Mouse (Mus musculus) stomach, embryonic 16.5 days (tissue): Measurements from ENCODE around the gene Ncapd3. TPM values are rescaled to one million over a fixed set of nuclear protein-coding genes. Genes with fewer than 3 reads are reported as not detected.

ENCODE experiments used
- polyA plus RNA-seq: library from polyadenylated mRNA; unstranded; fragments of >200 nt; fragmentation: Nextera tagmentation; extraction: Ambion mirVana; gene quantifications from 2 replicates; pipeline ENCODE4 v1.2.1, GENCODE M21; 2015

Ncapd3 gene
- polyA plus RNA-seq, 1 experiment from 2014 or later = 24.7 TPM

Other genes starting within 250 kb of the Ncapd3 start
- gene Glb1l2, start 223.7 kb upstream of the Ncapd3 start, polyA plus RNA-seq = 6.0 and 7.7 TPM in 2 replicates
- not detected in 2 replicates for gene Glb1l3, start 169.3 kb upstream of the Ncapd3 start, polyA plus RNA-seq
- 0.14 TPM in 1 of 2 replicates, not detected in the other for gene Gm1110, start 107.1 kb upstream of the Ncapd3 start, polyA plus RNA-seq
- gene Acad8, start 30.6 kb upstream of the Ncapd3 start, polyA plus RNA-seq = 51.3 and 56.5 TPM in 2 replicates
- 124 and 127 TPM in 2 replicates for gene Thyn1, start 30.5 kb upstream of the Ncapd3 start, polyA plus RNA-seq
- 24.9 and 25.3 TPM in 2 replicates for gene Vps26b, start 110 bp upstream of the Ncapd3 start, polyA plus RNA-seq
- 53.5 and 59.6 TPM in 2 replicates for gene Jam3, start 125.2 kb downstream of the Ncapd3 start, polyA plus RNA-seq